Mouse (Mus musculus): Measurements from ENCODE around the gene 1700030K09Rik. TPM values are rescaled to one million over a fixed set of nuclear protein-coding genes. Genes with fewer than 3 reads are reported as not detected.
A peak's percentile ranks its signal among the peaks of the same experiment; 100 is the strongest.

The 1700030K09Rik gene
- polyA plus RNA-seq (2012; rRNA removed) = 3.2 and 3.4 TPM in 2 replicates

GRCm38 (mm10) chr8:72443338-72443993, at the start of gene 1700030K09Rik, which contains the start of gene Calr3:
TSS of gene 1700030K09Rik (plus strand) at chr8:72443880.
TSS of gene Calr3 (minus strand) at chr8:72443870.
- peak; percentile 97 for DNase-seq (ENCODE audit: low read depth, low spot score)
- WGBS = 5% methylated on average over 34 of the region's 34 CpGs

- WGBS = 79% methylated on average over 1 of the region's 1 CpGs
- DNase-seq (ENCODE audit: low read depth, low spot score) = no peak
Observed at GRCm38 (mm10) chr8:72401381-72401780, 42.3 kb upstream of the 1700030K09Rik start.

- no peak for DNase-seq (ENCODE audit: low read depth, low spot score)
- 91% methylated on average over 3 of the region's 3 CpGs for WGBS
Observed at GRCm38 (mm10) chr8:72402981-72403380, 40.7 kb upstream of the 1700030K09Rik start.

GRCm38 (mm10) chr8:72407878-72408277, 35.8 kb upstream of the 1700030K09Rik start:
- WGBS = 52% methylated on average over 1 of the region's 1 CpGs
- DNase-seq (ENCODE audit: low read depth, low spot score) = no peak

- no peak for DNase-seq (ENCODE audit: low read depth, low spot score)
- WGBS = 46% methylated on average over 3 of the region's 3 CpGs
Observed at GRCm38 (mm10) chr8:72409443-72409842, 34.2 kb upstream of the 1700030K09Rik start.

- WGBS = 51% methylated on average over 7 of the region's 7 CpGs
- peak; percentile 28 for DNase-seq (ENCODE audit: low read depth, low spot score)
Observed at GRCm38 (mm10) chr8:72413839-72414238, 29.8 kb upstream of the 1700030K09Rik start.

DNA sequence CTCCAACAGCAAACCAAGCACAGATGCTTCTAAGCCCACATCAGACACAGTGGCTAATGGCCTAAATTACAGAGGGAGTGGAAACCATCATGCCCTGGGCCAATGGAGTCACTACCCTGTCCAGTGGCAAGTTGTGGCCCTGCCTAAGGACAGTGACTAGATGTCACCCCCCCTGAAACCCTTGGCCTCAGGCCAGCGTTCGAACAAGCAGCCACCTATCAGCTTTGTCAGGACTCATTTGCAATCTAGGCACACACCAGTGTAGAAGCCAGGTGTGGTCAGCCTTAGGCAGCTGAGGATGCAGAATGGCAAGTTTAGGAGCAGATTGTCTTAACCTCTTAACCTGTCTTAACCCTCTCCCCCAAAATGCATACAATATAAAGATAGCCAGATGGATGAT, 28.4 kb upstream of the 1700030K09Rik start:
- no peak for DNase-seq (ENCODE audit: low read depth, low spot score)
- WGBS = 46% methylated on average over 2 of the region's 2 CpGs

GRCm38 (mm10) chr8:72418073-72418472, 25.6 kb upstream of the 1700030K09Rik start:
- DNase-seq (ENCODE audit: low read depth, low spot score) = no peak
- 88% methylated on average over 4 of the region's 4 CpGs for WGBS

GRCm38 (mm10) chr8:72420571-72421361, 22.9 kb upstream of the 1700030K09Rik start:
- under 1% methylated on average over 73 of the region's 73 CpGs for WGBS
- DNase-seq (ENCODE audit: low read depth, low spot score) = no peak

GRCm38 (mm10) chr8:72421362-72422335, 22.0 kb upstream of the 1700030K09Rik start, which contains the start of gene Eps15l1:
TSS of gene Eps15l1 (minus strand) at chr8:72421460.
- DNase-seq (ENCODE audit: low read depth, low spot score) = peak; percentile 97
- under 1% methylated on average over 48 of the region's 48 CpGs for WGBS

DNA sequence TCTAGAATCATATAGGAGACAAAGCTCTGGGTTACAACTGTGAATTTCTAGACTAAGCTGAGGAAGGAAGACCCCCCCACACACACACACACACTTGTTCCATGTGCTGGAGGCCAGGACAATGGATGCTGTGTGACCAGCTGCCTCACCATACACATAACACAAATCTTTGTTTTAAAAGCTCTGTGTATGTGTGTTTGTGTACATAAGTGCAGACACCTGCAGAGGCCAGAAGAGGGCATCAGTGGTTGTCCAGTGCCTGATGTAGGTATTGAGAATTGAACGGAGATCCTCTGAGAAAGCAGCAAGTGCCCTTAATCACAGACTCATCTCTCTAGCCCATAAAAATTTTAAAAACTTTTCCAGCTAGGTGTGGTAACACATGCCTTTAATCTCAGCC, 20.8 kb upstream of the 1700030K09Rik start:
- no peak for DNase-seq (ENCODE audit: low read depth, low spot score)
- WGBS = 50% methylated on average over 1 of the region's 1 CpGs

DNA sequence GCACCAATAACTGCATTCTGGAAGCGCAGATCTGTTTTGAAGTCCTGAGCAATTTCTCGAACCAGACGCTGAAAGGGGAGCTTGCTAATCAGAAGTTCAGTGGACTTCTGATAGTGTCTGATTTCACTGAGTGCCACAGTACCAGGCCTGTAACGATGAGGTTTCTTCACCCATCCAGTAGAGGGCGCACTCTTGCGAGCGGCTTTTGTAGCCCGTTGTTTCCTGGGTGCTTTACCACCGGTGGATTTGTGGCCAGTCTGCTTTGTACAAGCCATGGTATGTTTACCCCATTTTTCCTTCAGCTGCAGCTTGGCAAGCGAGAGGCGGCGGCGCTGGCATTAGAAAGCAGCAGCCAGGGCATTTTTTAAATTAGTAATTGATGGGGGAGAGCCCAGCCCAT, 14.0 kb upstream of the 1700030K09Rik start:
- no peak for DNase-seq (ENCODE audit: low read depth, low spot score)
- WGBS = 47% methylated on average over 13 of the region's 13 CpGs

DNA sequence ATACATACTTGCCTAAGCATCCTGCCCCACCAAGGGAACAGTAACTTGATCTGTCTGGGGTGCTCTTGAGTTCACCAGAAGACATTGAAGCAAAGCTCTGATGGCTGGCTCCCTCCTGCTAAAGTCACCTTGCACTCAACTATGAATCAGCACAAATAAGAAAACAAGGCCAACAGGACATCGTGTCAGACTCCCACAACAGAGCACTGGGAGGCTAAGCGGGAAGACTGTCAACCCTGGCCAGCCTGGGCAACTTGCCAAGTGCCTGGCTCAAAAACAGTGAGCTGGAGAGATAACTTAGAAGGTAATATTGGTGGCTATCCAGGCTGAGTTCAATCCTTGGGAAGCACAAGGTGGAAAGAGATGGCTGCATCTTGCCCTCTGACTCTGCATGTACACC, 8.7 kb upstream of the 1700030K09Rik start:
- no peak for DNase-seq (ENCODE audit: low read depth, low spot score)

GRCm38 (mm10) chr8:72438248-72439015, 5.2 kb upstream of the 1700030K09Rik start:
- WGBS = 66% methylated on average over 8 of the region's 8 CpGs
- DNase-seq (ENCODE audit: low read depth, low spot score) = no peak

More for the DNA sequence above, 8.7 kb upstream of the 1700030K09Rik start:
- 2% methylated on average over 2 of the region's 2 CpGs for WGBS

DNA sequence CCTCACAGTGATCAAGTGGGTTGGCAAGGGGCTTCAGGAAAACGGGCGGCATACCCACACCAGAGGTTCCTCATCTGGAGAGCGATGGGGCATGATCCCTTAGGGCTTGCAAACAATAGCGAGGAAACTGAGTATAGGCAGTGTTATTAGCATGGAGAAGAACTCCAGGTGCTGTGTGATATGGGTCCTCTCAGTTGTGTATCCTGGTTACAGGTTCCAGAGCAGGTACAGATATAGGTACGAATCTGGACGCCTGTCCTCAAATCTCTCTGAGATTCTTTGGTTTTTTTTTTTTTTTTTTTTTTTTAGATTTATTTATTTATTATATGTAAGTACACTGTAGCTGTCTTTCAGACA, 292 bp downstream of the 1700030K09Rik start:
- 38% methylated on average over 6 of the region's 6 CpGs for WGBS
- DNase-seq (ENCODE audit: low read depth, low spot score) = no peak

DNA sequence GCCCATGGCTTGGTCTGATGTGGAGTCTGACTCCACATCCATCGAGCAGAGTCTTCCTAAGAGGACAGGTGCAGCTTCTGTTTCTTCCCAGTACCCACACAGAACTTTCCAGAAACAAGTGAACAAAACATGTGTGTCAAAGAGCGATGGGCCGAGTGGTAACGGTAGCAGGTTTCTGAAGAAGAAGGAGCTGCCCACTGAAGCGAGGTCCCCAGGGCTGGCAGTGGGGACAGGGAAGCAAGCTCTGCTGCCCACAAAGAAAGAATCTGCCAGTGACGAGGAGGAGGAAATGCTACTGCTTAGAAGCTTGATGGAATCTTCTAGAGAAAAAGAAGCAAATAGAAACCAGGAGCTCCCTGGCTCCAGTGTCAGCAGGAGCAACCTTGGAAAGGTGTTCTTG, 1.4 kb downstream of the 1700030K09Rik start:
- 93% methylated on average over 6 of the region's 6 CpGs for WGBS
- no peak for DNase-seq (ENCODE audit: low read depth, low spot score)

- no peak for DNase-seq (ENCODE audit: low read depth, low spot score)
- 75% methylated on average over 8 of the region's 8 CpGs for WGBS
Observed at GRCm38 (mm10) chr8:72451516-72451915, 7.8 kb downstream of the 1700030K09Rik start.

- no peak for DNase-seq (ENCODE audit: low read depth, low spot score)
- WGBS = 100% methylated on average over 2 of the region's 2 CpGs
Observed at GRCm38 (mm10) chr8:72453904-72454303, 10.2 kb downstream of the 1700030K09Rik start.

DNA sequence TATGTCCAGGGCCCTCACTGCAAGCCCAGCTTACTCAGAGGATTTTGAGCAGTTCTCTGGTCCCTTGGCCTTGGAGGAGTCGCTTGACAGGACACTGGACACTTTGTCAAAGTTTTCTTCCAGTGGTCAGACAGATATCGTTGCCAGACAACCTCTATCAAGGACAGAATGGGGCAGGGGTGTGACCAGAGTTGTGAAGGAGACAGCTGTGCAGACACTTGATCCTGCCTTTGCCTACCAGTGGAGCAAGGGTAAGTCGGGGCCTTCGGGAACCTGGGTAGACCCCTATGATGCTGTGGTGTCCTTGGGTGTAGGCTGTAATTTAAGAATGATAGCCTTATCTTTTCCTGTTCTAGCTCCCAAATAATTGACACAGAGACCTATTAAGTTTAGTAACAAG, 11.6 kb downstream of the 1700030K09Rik start:
- WGBS = 90% methylated on average over 4 of the region's 4 CpGs
- DNase-seq (ENCODE audit: low read depth, low spot score) = no peak
